Mouse (Mus musculus) hindbrain, embryonic 14.5 days (tissue): ENCODE results near the gene Dynlt1a. TPM values are rescaled to one million over a fixed set of nuclear protein-coding genes. Genes with fewer than 3 reads are reported as not detected.
"Not testable (repeated sequence)": the region's sequence is repeated elsewhere in the genome, so short reads cannot be mapped to it uniquely, and the experiment has no call there.

Source experiments
- ATAC-seq: fragments of 200-750 bp; cut with Nextera tagmentation; 2 replicates; pipeline ENCODE4 v1.8.0; 2017; ENCODE audit warnings: moderate number of reproducible peaks, mild to moderate bottlenecking, moderate TSS enrichment, moderate library complexity; ENCODE audit not compliant: low FRiP score
- DNase-seq: peaks from one replicate; pipeline ENCODE4 v3.0.0-alpha.2; 2015; ENCODE audit warnings: low spot score
- H3K27ac ChIP-seq: fragments of 300-500 bp; sonication (generic); 2 replicates; pipeline ENCODE4 v1.5.1; 2014; ENCODE audit warnings: mild to moderate bottlenecking, moderate library complexity
- H3K27me3 ChIP-seq: fragments of 300-500 bp; sonication (generic); 2 replicates; pipeline ENCODE4 v1.6.1; 2014; ENCODE audit warnings: mild to moderate bottlenecking, low read length, mixed read lengths; ENCODE audit not compliant: control insufficient read depth, insufficient read depth
- H3K36me3 ChIP-seq: fragments of 300-500 bp; sonication (generic); replicated peaks from 2 replicates; pipeline ENCODE4 v1.6.1; 2014; ENCODE audit not compliant: control insufficient read depth, insufficient read depth
- H3K4me1 ChIP-seq: fragments of 300-500 bp; sonication (generic); replicated peaks from 2 replicates; pipeline ENCODE4 v1.6.1; 2014; ENCODE audit warnings: antibody characterized with exemption, low read length, mixed read lengths; ENCODE audit not compliant: control insufficient read depth, insufficient read depth
- H3K4me2 ChIP-seq: fragments of 300-500 bp; sonication (generic); replicated peaks from 2 replicates; pipeline ENCODE4 v1.6.1; 2014; ENCODE audit warnings: mild to moderate bottlenecking, moderate library complexity
- H3K4me3 ChIP-seq: fragments of 300-500 bp; sonication (generic); replicated peaks from 2 replicates; pipeline ENCODE4 v1.5.1; 2014; ENCODE audit warnings: mild to moderate bottlenecking, low read length
- H3K9ac ChIP-seq: fragments of 300-500 bp; sonication (generic); 2 replicates; pipeline ENCODE4 v1.6.1; 2014
- H3K9me3 ChIP-seq: fragments of 300-500 bp; sonication (generic); 2 replicates; pipeline ENCODE4 v1.6.1; 2016; ENCODE audit warnings: low read length; ENCODE audit not compliant: control insufficient read depth
- WGBS: fragments of 180-500 bp; shearing (Covaris S2); extraction: QIAGEN DNeasy Blood & Tissue Kit; methylation state at CpG from one replicate; pipeline ENCODE4 v1.1.7; 2014; 5-methylcytosine and 5-hydroxymethylcytosine counted together
- polyA plus RNA-seq: library from polyadenylated mRNA; unstranded; fragments of >200 nt; fragmentation: Nextera tagmentation; extraction: Ambion mirVana; gene quantifications from 2 replicates; pipeline ENCODE4 v1.2.1, GENCODE M21; 2014

Dynlt1a gene
- polyA plus RNA-seq, 1 experiment from 2014 or later: 51.5 TPM

GRCm38 (mm10) chr17:6270840-6271239 is 46.5 kb downstream of the Dynlt1a start:
- under 1% methylated on average over 24 of the region's 25 CpGs for WGBS
- peak overlapping the region; percentile 59 for H3K9ac ChIP-seq
- H3K4me2 ChIP-seq: peak overlapping the region; percentile 65
- H3K27me3 ChIP-seq, H3K9me3 ChIP-seq, H3K27ac ChIP-seq, H3K36me3 ChIP-seq, H3K4me1 ChIP-seq: not testable (repeated sequence)
- 0 out of 2 replicates have a peak, but pooled peaks have one; percentile 1 for ATAC-seq
- DNase-seq: peak; percentile 26
- peak overlapping the region; percentile 46 for H3K4me3 ChIP-seq

GRCm38 (mm10) chr17:6269876-6270831 is 47.1 kb downstream of the Dynlt1a start:
- H3K27me3 ChIP-seq, H3K4me1 ChIP-seq, H3K27ac ChIP-seq, H3K9me3 ChIP-seq, H3K36me3 ChIP-seq: not testable (repeated sequence)
- Histone ChIP-seq H3K4me3 (peak overlapping the region; percentile 46), H3K9ac (peak overlapping the region; percentile 59), H3K4me2 (peak overlapping the region; percentile 65)
- ATAC-seq: peak; percentile 82
- peak; percentile 23 for DNase-seq
- WGBS: 2% methylated on average over 51 of the region's 84 CpGs

- peak overlapping the region; percentile 51; the same call in 1 of the 2 replicates for H3K9ac ChIP-seq
These were observed 60.2 kb downstream of the Dynlt1a start for GRCm38 (mm10) chr17:6257070-6257456.

GRCm38 (mm10) chr17:6256400-6257069 is 60.8 kb downstream of the Dynlt1a start, which contains the start of gene Tmem181a:
Tmem181a (plus strand) TSS chr17:6256860.
- Histone ChIP-seq H3K9ac (peak within 1 kb of the TSS; percentile 51; the same call in 1 of the 2 replicates), H3K4me3 (peak within 1 kb of the TSS; percentile 29), H3K4me2 (peak within 1 kb of the TSS; percentile 50)
- DNase-seq, H3K36me3 ChIP-seq, H3K27ac ChIP-seq, H3K4me1 ChIP-seq, H3K9me3 ChIP-seq, H3K27me3 ChIP-seq: not testable (repeated sequence)
- peak; percentile 88 for ATAC-seq
- WGBS: 0% methylated on average over 4 of the region's 51 CpGs

More at GRCm38 (mm10) chr17:6257070-6257456, 60.2 kb downstream of the Dynlt1a start:
- H3K4me1 ChIP-seq, H3K27me3 ChIP-seq, H3K9me3 ChIP-seq, H3K27ac ChIP-seq, H3K36me3 ChIP-seq, ATAC-seq: not testable (repeated sequence)
- DNase-seq: peak; percentile 10
- Histone ChIP-seq H3K4me3 (peak overlapping the region; percentile 29), H3K4me2 (peak overlapping the region; percentile 50)
- 0% methylated on average over 3 of the region's 20 CpGs for WGBS

Other genes with a start within 250 kb of the Dynlt1a start
- gene Serac1, start 237.8 kb downstream of the Dynlt1a start, polyA plus RNA-seq: 10.7 and 13.6 TPM in 2 replicates
- 204 and 214 TPM in 2 replicates for gene Gtf2h5, start 237.7 kb downstream of the Dynlt1a start, polyA plus RNA-seq
- gene Tulp4, start 211.1 kb downstream of the Dynlt1a start, polyA plus RNA-seq: 164 and 177 TPM in 2 replicates
- 59.6 and 67.4 TPM in 2 replicates for gene Tmem181a, start 60.6 kb downstream of the Dynlt1a start, polyA plus RNA-seq
- 1,240 and 1,455 TPM in 2 replicates for gene Dynlt1b, start 112.6 kb upstream of the Dynlt1a start, polyA plus RNA-seq